Mouse (Mus musculus) left cerebral cortex, adult 9 months (tissue): ENCODE data around the gene Adcy6.

ENCODE experiments used
- DNase-seq, 2 experiments: peaks; one replicate each; pipeline ENCODE4 v3.0.0; 2022; ENCODE audit warnings: low spot score in 2 of 2

Adcy6 gene

GRCm38 (mm10) chr15:98628589-98629254, 18.8 kb upstream of the Adcy6 start:
- no peak for DNase-seq

- DNase-seq = no peak
These were observed 16.8 kb upstream of the Adcy6 start for GRCm38 (mm10) chr15:98626487-98627212.

- no peak for DNase-seq
These were observed 16.2 kb upstream of the Adcy6 start for GRCm38 (mm10) chr15:98626078-98626477.

GRCm38 (mm10) chr15:98623361-98623821, 13.5 kb upstream of the Adcy6 start:
- no peak for DNase-seq

GRCm38 (mm10) chr15:98622721-98623120, 12.8 kb upstream of the Adcy6 start:
- DNase-seq = no peak

GRCm38 (mm10) chr15:98622199-98622598, 12.3 kb upstream of the Adcy6 start:
- DNase-seq = no peak

- DNase-seq = peak in 1 of 2 experiments; percentile 77
These were observed 7.3 kb upstream of the Adcy6 start for GRCm38 (mm10) chr15:98617176-98617537.

GRCm38 (mm10) chr15:98616362-98617175, 6.7 kb upstream of the Adcy6 start:
- no peak for DNase-seq

GRCm38 (mm10) chr15:98615751-98616150, 5.9 kb upstream of the Adcy6 start:
- no peak for DNase-seq

- no peak for DNase-seq
These were observed 5.1 kb upstream of the Adcy6 start for GRCm38 (mm10) chr15:98614971-98615370.

GRCm38 (mm10) chr15:98614551-98614950, 4.7 kb upstream of the Adcy6 start:
- no peak for DNase-seq

- DNase-seq = no peak
These were observed 2.4 kb upstream of the Adcy6 start for GRCm38 (mm10) chr15:98612229-98612628.

GRCm38 (mm10) chr15:98610131-98610633, 306 bp upstream of the Adcy6 start:
- DNase-seq = no peak

- DNase-seq = no peak
These were observed 1.1 kb downstream of the Adcy6 start for GRCm38 (mm10) chr15:98608784-98609250.

- DNase-seq = no peak
These were observed 1.7 kb downstream of the Adcy6 start for GRCm38 (mm10) chr15:98608058-98608783.

- no peak for DNase-seq
These were observed 2.3 kb downstream of the Adcy6 start for GRCm38 (mm10) chr15:98607557-98607956.

- no peak for DNase-seq
These were observed 3.1 kb downstream of the Adcy6 start for GRCm38 (mm10) chr15:98606739-98607138.

- no peak for DNase-seq
These were observed 3.8 kb downstream of the Adcy6 start for GRCm38 (mm10) chr15:98606051-98606536.

- no peak for DNase-seq
These were observed 5.8 kb downstream of the Adcy6 start for GRCm38 (mm10) chr15:98604041-98604575.

GRCm38 (mm10) chr15:98602921-98603458, 6.9 kb downstream of the Adcy6 start:
- DNase-seq = no peak
